Mouse (Mus musculus) kidney, adult 2 months (tissue): ENCODE data around the gene Cyp46a1.

ENCODE experiments used
- CTCF ChIP-seq: fragments of 200-500 bp; conservative IDR thresholded peaks from 2 replicates; pipeline ENCODE4 v1.5.1; 2011; ENCODE audit warnings: low read depth, mild to moderate bottlenecking, control low read depth, low read length, moderate library complexity, mixed read lengths; ENCODE audit not compliant: insufficient read depth, insufficient read length
- POLR2A ChIP-seq: fragments of 200-500 bp; IDR thresholded peaks from one replicate; pipeline ENCODE4 v1.6.1; 2011; ENCODE audit warnings: low read depth, low read length, control low read depth

GRCm38 (mm10) chr12:108396081-108396947 is 62.1 kb downstream of the Cyp46a1 start:
- no peak for TF ChIP-seq CTCF
- no peak for TF ChIP-seq POLR2A
